Mouse (Mus musculus): ENCODE data around the gene Hgd.

Hgd gene

GRCm38 (mm10) chr16:37579994-37580393, at the start of gene Hgd:
TSS of gene Hgd (plus strand) at chr16:37580153.
- DNase-seq (ENCODE audit: extremely low read depth, insufficient read length, low spot score), result no peak

- no peak for DNase-seq (ENCODE audit: extremely low read depth, insufficient read length, low spot score)
These were observed 49.8 kb upstream of the Hgd start for GRCm38 (mm10) chr16:37530170-37530569.

GRCm38 (mm10) chr16:37532046-37532445, 47.9 kb upstream of the Hgd start:
- no peak for DNase-seq (ENCODE audit: extremely low read depth, insufficient read length, low spot score)

GRCm38 (mm10) chr16:37533369-37534068, 46.4 kb upstream of the Hgd start:
- DNase-seq (ENCODE audit: extremely low read depth, insufficient read length, low spot score), result no peak

- DNase-seq (ENCODE audit: extremely low read depth, insufficient read length, low spot score), result no peak
These were observed 40.7 kb upstream of the Hgd start for GRCm38 (mm10) chr16:37539240-37539610.

GRCm38 (mm10) chr16:37539611-37540580, 40.1 kb upstream of the Hgd start, which contains the start of the genes Gtf2e1 and Rabl3:
TSS of gene Gtf2e1 (minus strand) at chr16:37539789.
TSS of gene Rabl3 (plus strand) at chr16:37539885.
- DNase-seq (ENCODE audit: extremely low read depth, insufficient read length, low spot score), result peak; percentile 94

GRCm38 (mm10) chr16:37540776-37541175, 39.2 kb upstream of the Hgd start:
- DNase-seq (ENCODE audit: extremely low read depth, insufficient read length, low spot score), result no peak

- DNase-seq (ENCODE audit: extremely low read depth, insufficient read length, low spot score), result no peak
These were observed 33.6 kb upstream of the Hgd start for GRCm38 (mm10) chr16:37546312-37546711.

- no peak for DNase-seq (ENCODE audit: extremely low read depth, insufficient read length, low spot score)
These were observed 29.7 kb upstream of the Hgd start for GRCm38 (mm10) chr16:37550266-37550665.

- no peak for DNase-seq (ENCODE audit: extremely low read depth, insufficient read length, low spot score)
These were observed 29.0 kb upstream of the Hgd start for GRCm38 (mm10) chr16:37550981-37551380.

- no peak for DNase-seq (ENCODE audit: extremely low read depth, insufficient read length, low spot score)
These were observed 27.1 kb upstream of the Hgd start for GRCm38 (mm10) chr16:37552824-37553223.

- DNase-seq (ENCODE audit: extremely low read depth, insufficient read length, low spot score), result no peak
These were observed 17.5 kb upstream of the Hgd start for GRCm38 (mm10) chr16:37562414-37562813.

GRCm38 (mm10) chr16:37562961-37563360, 17.0 kb upstream of the Hgd start:
- no peak for DNase-seq (ENCODE audit: extremely low read depth, insufficient read length, low spot score)

- DNase-seq (ENCODE audit: extremely low read depth, insufficient read length, low spot score), result no peak
These were observed 14.8 kb upstream of the Hgd start for GRCm38 (mm10) chr16:37565117-37565516.

- DNase-seq (ENCODE audit: extremely low read depth, insufficient read length, low spot score), result no peak
These were observed 13.8 kb upstream of the Hgd start for GRCm38 (mm10) chr16:37566107-37566506.

GRCm38 (mm10) chr16:37567113-37568050, 12.6 kb upstream of the Hgd start:
- DNase-seq (ENCODE audit: extremely low read depth, insufficient read length, low spot score), result no peak

- DNase-seq (ENCODE audit: extremely low read depth, insufficient read length, low spot score), result no peak
These were observed 8.4 kb upstream of the Hgd start for GRCm38 (mm10) chr16:37571554-37571953.

- DNase-seq (ENCODE audit: extremely low read depth, insufficient read length, low spot score), result no peak
These were observed 7.7 kb upstream of the Hgd start for GRCm38 (mm10) chr16:37572117-37572754.

- DNase-seq (ENCODE audit: extremely low read depth, insufficient read length, low spot score), result no peak
These were observed 6.9 kb upstream of the Hgd start for GRCm38 (mm10) chr16:37573061-37573460.

GRCm38 (mm10) chr16:37575325-37575724, 4.6 kb upstream of the Hgd start:
- DNase-seq (ENCODE audit: extremely low read depth, insufficient read length, low spot score), result no peak
